Mouse (Mus musculus) E14TG2a.4 (cell line): ENCODE measurements around the gene B230217C12Rik.

Experiments used
- CTCF ChIP-seq: conservative IDR thresholded peaks from 2 replicates; pipeline ENCODE4 v1.5.1; 2014; ENCODE audit warnings: low read length
- POU5F1 ChIP-seq: IDR thresholded peaks from 2 replicates; pipeline ENCODE4 v1.6.1; 2014; ENCODE audit warnings: low read length, borderline replicate concordance

DNA sequence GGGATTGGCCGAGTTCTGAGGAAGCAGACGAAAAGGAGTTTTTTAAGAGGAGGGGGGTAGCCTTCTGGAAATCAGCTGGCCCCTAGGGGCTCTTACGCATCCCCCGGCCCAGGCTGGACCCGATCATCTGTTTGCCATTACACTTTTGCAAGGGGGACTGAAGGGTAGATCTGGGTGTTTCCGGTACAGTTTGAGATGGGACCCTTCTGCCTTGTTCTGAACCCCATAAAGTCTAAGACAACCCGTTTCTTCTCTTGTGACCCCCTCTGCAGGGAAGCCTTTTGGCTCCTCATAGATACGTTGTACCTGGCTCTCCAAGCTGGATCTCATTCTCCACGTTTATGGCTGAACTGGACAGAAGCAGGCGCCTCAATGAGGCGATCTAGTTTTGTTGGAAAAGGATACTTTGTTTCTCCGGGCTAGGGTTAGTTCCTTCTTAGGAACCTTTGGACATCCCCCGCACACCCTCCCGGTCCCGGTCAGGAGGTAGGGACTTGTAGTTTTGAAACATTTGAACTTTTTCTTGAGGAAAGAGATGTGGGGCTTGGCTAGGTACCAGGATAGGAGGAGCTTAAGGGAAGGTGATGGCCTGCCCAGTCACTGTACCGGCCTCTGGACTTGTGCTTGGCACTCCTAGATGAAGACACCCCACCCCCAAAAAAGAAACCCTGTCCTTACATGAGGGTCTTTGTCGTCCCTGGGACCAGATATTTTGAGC is 39.7 kb upstream of the B230217C12Rik start:
- TF ChIP-seq CTCF (no peak), POU5F1 (no peak)
